Mouse (Mus musculus) adrenal gland, adult 2 months (tissue): ENCODE measurements around the gene Gm9602. TPM values are rescaled to one million over a fixed set of nuclear protein-coding genes. Genes with fewer than 3 reads are reported as not detected.
"Not testable (repeated sequence)": the region's sequence is repeated elsewhere in the genome, so short reads cannot be mapped to it uniquely, and the experiment has no call there.

Experiments used
- DNase-seq: peaks from one replicate; pipeline ENCODE4 v3.0.0; 2021
- long read RNA-seq: library from polyadenylated mRNA; stranded (forward); transcript quantifications from one replicate; pipeline ENCODE4 v2.0.0, GENCODE M21; 2021
- polyA plus RNA-seq: library from polyadenylated mRNA; depleted of rRNA; stranded (reverse); fragments of >200 nt; gene quantifications from 2 replicates; pipeline ENCODE4 v1.2.3, GENCODE M21; 2012; rRNA removed
- total RNA-seq, 2 experiments: library from RNA; stranded (reverse); gene quantifications; 2 replicates each; pipeline ENCODE4 v1.2.3; 2021

The Gm9602 gene
- total RNA-seq: not detected
- not detected in 2 replicates for polyA plus RNA-seq
- long read RNA-seq: 0 reads

GRCm38 (mm10) chr14:4776037-4776436, at the start of gene Gm9602:
TSS of gene Gm9602 (plus strand) at chr14:4776337.
- DNase-seq: not testable (repeated sequence)

- not testable (repeated sequence) for DNase-seq
These were observed 30.3 kb downstream of the Gm9602 start for GRCm38 (mm10) chr14:4806421-4806820.

- DNase-seq: not testable (repeated sequence)
These were observed 45.8 kb downstream of the Gm9602 start for GRCm38 (mm10) chr14:4821950-4822349.

Other genes with a start within 250 kb of the Gm9602 start
- not detected for gene Gm3047, start 220.9 kb upstream of the Gm9602 start, total RNA-seq
- not detected in 2 replicates for gene Gm3047, start 220.9 kb upstream of the Gm9602 start, polyA plus RNA-seq
- not detected for gene Gm8159, start 144.0 kb upstream of the Gm9602 start, total RNA-seq
- not detected in 2 replicates for gene Gm8159, start 144.0 kb upstream of the Gm9602 start, polyA plus RNA-seq
- gene Gm3239, start 112.1 kb upstream of the Gm9602 start, total RNA-seq: not detected
- gene Gm3239, start 112.1 kb upstream of the Gm9602 start, polyA plus RNA-seq: not detected in 2 replicates
- not detected for gene Gm7876, start 67.1 kb upstream of the Gm9602 start, total RNA-seq
- gene Gm7876, start 67.1 kb upstream of the Gm9602 start, polyA plus RNA-seq: not detected in 2 replicates
- gene Gm3252, start 49.6 kb upstream of the Gm9602 start, total RNA-seq: not detected
- gene Gm3252, start 49.6 kb upstream of the Gm9602 start, polyA plus RNA-seq: 0.04 TPM in 1 of 2 replicates, not detected in the other
- gene Gm3269, start 61.8 kb downstream of the Gm9602 start, total RNA-seq: not detected
- not detected in 2 replicates for gene Gm3269, start 61.8 kb downstream of the Gm9602 start, polyA plus RNA-seq
- gene Gm3264, start 79.2 kb downstream of the Gm9602 start, total RNA-seq: under 1 TPM in 1 of 2 experiments, not detected in 1; 0.52 TPM
- gene Gm3264, start 79.2 kb downstream of the Gm9602 start, polyA plus RNA-seq: not detected in 2 replicates
- not detected for gene Gm3278, start 116.1 kb downstream of the Gm9602 start, total RNA-seq
- gene Gm3278, start 116.1 kb downstream of the Gm9602 start, polyA plus RNA-seq: not detected in 2 replicates
- not detected for gene Gm8297, start 207.6 kb downstream of the Gm9602 start, total RNA-seq
- gene Gm8297, start 207.6 kb downstream of the Gm9602 start, polyA plus RNA-seq: not detected in 2 replicates
- not detected for gene Gm3298, start 239.6 kb downstream of the Gm9602 start, total RNA-seq
- gene Gm3298, start 239.6 kb downstream of the Gm9602 start, polyA plus RNA-seq: not detected in 2 replicates